Mouse (Mus musculus) lung, embryonic 14.5 days (tissue): ENCODE data around the gene Fitm1. TPM values are rescaled to one million over a fixed set of nuclear protein-coding genes. Genes with fewer than 3 reads are reported as not detected.
A peak's percentile ranks its signal among the peaks of the same experiment; 100 is the strongest.

Source experiments
- ATAC-seq: fragments of 200-750 bp; cut with Nextera tagmentation; 2 replicates; pipeline ENCODE4 v1.8.0; 2017; ENCODE audit warnings: mild to moderate bottlenecking, moderate TSS enrichment, moderate library complexity; ENCODE audit not compliant: insufficient read depth
- DNase-seq: peaks from one replicate; pipeline ENCODE4 v3.0.0-alpha.2; 2015
- H3K27ac ChIP-seq: fragments of 300-500 bp; sonication (generic); 2 replicates; pipeline ENCODE4 v1.5.1; 2014; ENCODE audit warnings: low read depth, mild to moderate bottlenecking, moderate library complexity
- H3K27me3 ChIP-seq: fragments of 300-500 bp; sonication (generic); 2 replicates; pipeline ENCODE4 v1.6.1; 2014; ENCODE audit warnings: low read length, control low read depth; ENCODE audit not compliant: insufficient read depth
- H3K36me3 ChIP-seq: fragments of 300-500 bp; sonication (generic); 2 replicates; pipeline ENCODE4 v1.6.1; 2014; ENCODE audit warnings: control low read depth; ENCODE audit not compliant: insufficient read depth
- H3K4me1 ChIP-seq: fragments of 300-500 bp; sonication (generic); 2 replicates; pipeline ENCODE4 v1.6.1; 2014; ENCODE audit warnings: antibody characterized with exemption, control low read depth; ENCODE audit not compliant: insufficient read depth
- H3K4me2 ChIP-seq: fragments of 300-500 bp; sonication (generic); 2 replicates; pipeline ENCODE4 v1.6.1; 2014; ENCODE audit warnings: mild to moderate bottlenecking
- H3K4me3 ChIP-seq: fragments of 300-500 bp; sonication (generic); 2 replicates; pipeline ENCODE4 v1.5.1; 2014; ENCODE audit warnings: low read depth, low read length
- H3K9ac ChIP-seq: fragments of 300-500 bp; sonication (generic); 2 replicates; pipeline ENCODE4 v1.6.1; 2014
- H3K9me3 ChIP-seq: fragments of 300-500 bp; sonication (generic); 2 replicates; pipeline ENCODE4 v1.6.1; 2016; ENCODE audit warnings: low read depth, low read length, control low read depth
- CTCF ChIP-seq: IDR thresholded peaks from 2 replicates; pipeline ENCODE4 v1.5.1; 2016; ENCODE audit warnings: antibody characterized with exemption, low read depth
- WGBS: fragments of 180-500 bp; shearing (Covaris S2); extraction: QIAGEN DNeasy Blood & Tissue Kit; methylation state at CpG from one replicate; pipeline ENCODE4 v1.1.7; 2014; 5-methylcytosine and 5-hydroxymethylcytosine counted together
- polyA plus RNA-seq: library from polyadenylated mRNA; unstranded; fragments of >200 nt; fragmentation: Nextera tagmentation; extraction: Ambion mirVana; gene quantifications from 2 replicates; pipeline ENCODE4 v1.2.1, GENCODE M21; 2014

Gene Fitm1
- polyA plus RNA-seq, 1 experiment from 2014 or later, result 0.76 TPM

- DNase-seq, result peak; percentile 71
- Histone ChIP-seq H3K9me3 (no peaks in the 10 kb centered on the region), H3K27ac (peak overlapping the region; percentile 88), H3K4me3 (peak overlapping the region; percentile 77), H3K4me2 (peak overlapping the region; percentile 78), H3K4me1 (0 out of 2 replicates have a peak, but pooled peaks cover 6% of the 10 kb centered on the region), H3K9ac (peak overlapping the region; percentile 91), H3K27me3 (no peaks in the 10 kb centered on the region), H3K36me3 (peaks cover 16% of the 10 kb centered on the region)
- 27% methylated on average over 6 of the region's 6 CpGs for WGBS
- peak; percentile 43; the same call in 1 of the 2 replicates for ATAC-seq
- TF ChIP-seq CTCF, result 0 out of 2 replicates have a peak, but pooled peaks have one; percentile 8
These were observed 3.4 kb downstream of the Fitm1 start for GRCm38 (mm10) chr14:55578668-55579269.

- peak overlapping the region; percentile 78 for H3K4me2 ChIP-seq
These were observed 4.4 kb downstream of the Fitm1 start for GRCm38 (mm10) chr14:55579511-55580496.

GRCm38 (mm10) chr14:55580731-55581130 lies 5.3 kb downstream of the Fitm1 start:
- DNase-seq (no peak), ATAC-seq (no peak)
- no peaks in the 10 kb centered on the region for H3K9me3 ChIP-seq
- no peak overlapping the region for H3K4me3 ChIP-seq
- H3K27ac ChIP-seq, result no peak overlapping the region
- no peak overlapping the region for H3K4me2 ChIP-seq
- no peak for TF ChIP-seq CTCF
- 95% methylated on average over 16 of the region's 16 CpGs for WGBS
- no peaks in the 10 kb centered on the region for H3K27me3 ChIP-seq
- H3K36me3 ChIP-seq, result peaks cover 16% of the 10 kb centered on the region
- H3K9ac ChIP-seq, result no peak overlapping the region
- 0 out of 2 replicates have a peak, but pooled peaks cover 6% of the 10 kb centered on the region for H3K4me1 ChIP-seq

More at GRCm38 (mm10) chr14:55579511-55580496, 4.4 kb downstream of the Fitm1 start:
- no peak overlapping the region; the same call in 1 of the 2 replicates for H3K27ac ChIP-seq
- peak; percentile 10; the same call in 1 of the 2 replicates for TF ChIP-seq CTCF
- no peaks in the 10 kb centered on the region for H3K27me3 ChIP-seq
- H3K9me3 ChIP-seq, result no peaks in the 10 kb centered on the region
- DNase-seq, result no peak
- 0 out of 2 replicates have a peak, but pooled peaks cover 6% of the 10 kb centered on the region for H3K4me1 ChIP-seq
- WGBS, result 87% methylated on average over 23 of the region's 23 CpGs
- no peak overlapping the region for H3K4me3 ChIP-seq
- peaks cover 16% of the 10 kb centered on the region for H3K36me3 ChIP-seq
- no peak overlapping the region for H3K9ac ChIP-seq
- no peak for ATAC-seq

- Histone ChIP-seq H3K9me3 (no peaks in the 10 kb centered on the region), H3K27me3 (no peaks in the 10 kb centered on the region), H3K27ac (no peak overlapping the region), H3K4me2 (no peak overlapping the region), H3K36me3 (peaks cover 18% of the 10 kb centered on the region), H3K4me1 (0 out of 2 replicates have a peak, but pooled peaks cover 6% of the 10 kb centered on the region), H3K4me3 (no peak overlapping the region), H3K9ac (no peak overlapping the region)
- WGBS, result 75% methylated on average over 9 of the region's 9 CpGs
- ATAC-seq, result no peak
- DNase-seq, result no peak
- TF ChIP-seq CTCF, result peak; percentile 44
These were observed 6.7 kb downstream of the Fitm1 start for GRCm38 (mm10) chr14:55581981-55582681.

GRCm38 (mm10) chr14:55584303-55584701 lies 8.9 kb downstream of the Fitm1 start:
- DNase-seq, result no peak
- no peak for ATAC-seq
- Histone ChIP-seq H3K9ac (no peak overlapping the region), H3K4me2 (peak overlapping the region; percentile 81), H3K4me3 (peak overlapping the region; percentile 47), H3K36me3 (peaks cover 28% of the 10 kb centered on the region), H3K9me3 (no peaks in the 10 kb centered on the region), H3K4me1 (0 out of 2 replicates have a peak, but pooled peaks cover 6% of the 10 kb centered on the region), H3K27me3 (no peaks in the 10 kb centered on the region), H3K27ac (no peak overlapping the region)
- TF ChIP-seq CTCF, result no peak
- WGBS, result 32% methylated on average over 5 of the region's 5 CpGs

GRCm38 (mm10) chr14:55584702-55585565 lies 9.5 kb downstream of the Fitm1 start, which contains the start of gene Emc9:
Gene Emc9 (minus strand): TSS chr14:55585302.
- Histone ChIP-seq H3K4me3 (peak within 1 kb of the TSS; percentile 47), H3K4me1 (0 out of 2 replicates have a peak, but pooled peaks cover 6% of the 10 kb centered on the region), H3K9ac (peak within 1 kb of the TSS; percentile 56), H3K27ac (peak within 1 kb of the TSS; percentile 24; the same call in 1 of the 2 replicates), H3K36me3 (peaks cover 27% of the 10 kb centered on the region), H3K27me3 (no peaks in the 10 kb centered on the region), H3K9me3 (no peaks in the 10 kb centered on the region), H3K4me2 (peak within 1 kb of the TSS; percentile 81)
- DNase-seq (peak; percentile 48), ATAC-seq (peak; percentile 72)
- 3% methylated on average over 43 of the region's 43 CpGs for WGBS
- TF ChIP-seq CTCF, result no peak
